26 mouse cellular contexts compared by ENCODE assay signal in the genomic region with DNA sequence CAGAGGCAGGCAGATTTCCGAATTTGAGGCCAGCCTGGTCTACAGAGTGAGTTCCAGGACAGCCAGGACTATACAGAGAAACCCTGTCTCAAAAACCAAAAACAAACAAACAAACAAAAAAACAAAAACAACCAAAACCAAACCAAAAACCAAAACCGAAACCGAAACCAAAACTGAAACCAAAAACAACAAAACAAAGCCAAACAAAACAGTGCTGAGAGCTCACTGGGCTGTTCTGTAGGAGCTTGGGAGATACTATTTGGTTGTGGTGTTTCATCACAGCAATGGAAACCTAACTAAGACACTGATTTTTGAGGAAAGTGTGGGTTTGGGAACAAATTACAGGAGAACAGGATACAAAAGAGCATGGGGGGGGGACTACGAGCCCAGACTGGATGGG. TPM values are rescaled to one million over a fixed set of nuclear protein-coding genes. Genes with fewer than 3 reads are reported as not detected.
DNase-seq lines count a peak whose midpoint lies in the region; ATAC-seq lines count a peak whose summit lies in the region.
"Had no signal": no experiment of that assay in that cellular context is flagged by ENCODE, and none has a peak within 500 bp of the region (broad histone marks: within the 10 kb centered on the region; RNA-seq: fewer than 3 reads in every experiment).

No protein-coding gene starts in this region.

- H3K4me2 ChIP-seq in liver, embryonic 12.5 days, result peak overlapping the region; percentile 14; the same call in 1 of the 2 replicates
- no peak overlapping the region for H3K4me2 ChIP-seq in liver, embryonic 11.5 days
- no peak overlapping the region for H3K4me2 ChIP-seq in midbrain, embryonic 11.5 days
- no peak overlapping the region for H3K4me2 ChIP-seq in midbrain, embryonic 15.5 days
- H3K4me2 ChIP-seq: embryonic facial prominence, embryonic 13.5 days; forebrain, embryonic 13.5 days; heart, embryonic 11.5 days; heart, embryonic 15.5 days; hindbrain, embryonic 13.5 days had no signal

- no peak overlapping the region for H3K4me3 ChIP-seq in liver, embryonic 12.5 days
- no peak overlapping the region for H3K4me3 ChIP-seq in liver, embryonic 11.5 days (ENCODE audit: low read depth, low read length)
- H3K4me3 ChIP-seq in midbrain, embryonic 11.5 days (ENCODE audit: low read depth, low read length), result no peak overlapping the region
- H3K4me3 ChIP-seq in midbrain, embryonic 15.5 days, result no peak overlapping the region
- no peak overlapping the region for H3K4me3 ChIP-seq in forebrain, embryonic 10.5 days
- H3K4me3 ChIP-seq: embryonic facial prominence, embryonic 13.5 days; forebrain, embryonic 13.5 days; heart, adult 2 months; heart, embryonic 15.5 days; hindbrain, embryonic 13.5 days had no signal

- ATAC-seq in liver, embryonic 12.5 days, result no peak
- ATAC-seq in liver, embryonic 11.5 days (replicated peaks; ENCODE audit: low FRiP score), result no peak
- no peak for ATAC-seq in midbrain, embryonic 11.5 days (ENCODE audit: low FRiP score)
- ATAC-seq in midbrain, embryonic 15.5 days (replicated peaks), result no peak
- peak; percentile 47 for ATAC-seq in activated CD4-positive, CD25-positive, alpha-beta regulatory T cell, adult 4 months
- ATAC-seq: forebrain, embryonic 13.5 days; forebrain, postnatal 0 days; hindbrain, postnatal 0 days; Patski had no signal

- no peaks in the 10 kb centered on the region for H3K36me3 ChIP-seq in liver, embryonic 12.5 days
- H3K36me3 ChIP-seq in liver, embryonic 11.5 days (ENCODE audit: control insufficient read depth, insufficient read depth, low read length), result no peaks in the 10 kb centered on the region
- H3K36me3 ChIP-seq in midbrain, embryonic 11.5 days (ENCODE audit: control insufficient read depth, insufficient read depth, low read length), result no peaks in the 10 kb centered on the region
- no peaks in the 10 kb centered on the region for H3K36me3 ChIP-seq in midbrain, embryonic 15.5 days (replicated peaks)
- no peaks in the 10 kb centered on the region for H3K36me3 ChIP-seq in forebrain, embryonic 10.5 days (replicated peaks)
- H3K36me3 ChIP-seq: embryonic facial prominence, embryonic 13.5 days; heart, embryonic 15.5 days; hindbrain, embryonic 13.5 days had no signal

- H3K27me3 ChIP-seq in liver, embryonic 12.5 days (replicated peaks), result no peaks in the 10 kb centered on the region
- no peaks in the 10 kb centered on the region for H3K27me3 ChIP-seq in liver, embryonic 11.5 days (replicated peaks; ENCODE audit: control insufficient read depth, insufficient read depth, low read length)
- no peaks in the 10 kb centered on the region for H3K27me3 ChIP-seq in midbrain, embryonic 11.5 days (ENCODE audit: control insufficient read depth, insufficient read depth, low read length)
- no peaks in the 10 kb centered on the region for H3K27me3 ChIP-seq in midbrain, embryonic 15.5 days (replicated peaks)
- no peaks in the 10 kb centered on the region for H3K27me3 ChIP-seq in forebrain, embryonic 10.5 days (ENCODE audit: poor library complexity, severe bottlenecking)
- H3K27me3 ChIP-seq: embryonic facial prominence, embryonic 13.5 days; forebrain, embryonic 13.5 days; heart, embryonic 15.5 days; hindbrain, embryonic 13.5 days; Patski had no signal

- H3K27ac ChIP-seq in liver, embryonic 12.5 days, result no peak overlapping the region
- H3K27ac ChIP-seq in liver, embryonic 11.5 days (ENCODE audit: low read depth, low read length), result no peak overlapping the region
- no peak overlapping the region for H3K27ac ChIP-seq in midbrain, embryonic 11.5 days (ENCODE audit: low read depth, low read length)
- H3K27ac ChIP-seq in midbrain, embryonic 15.5 days, result no peak overlapping the region
- no peak overlapping the region for H3K27ac ChIP-seq in forebrain, embryonic 10.5 days
- H3K27ac ChIP-seq: embryonic facial prominence, embryonic 13.5 days; forebrain, embryonic 13.5 days; heart, adult 2 months; heart, embryonic 15.5 days; hindbrain, embryonic 13.5 days; hindbrain, postnatal 0 days had no signal

- no peaks in the 10 kb centered on the region for H3K4me1 ChIP-seq in liver, embryonic 12.5 days
- no peaks in the 10 kb centered on the region for H3K4me1 ChIP-seq in liver, embryonic 11.5 days (replicated peaks; ENCODE audit: control insufficient read depth, insufficient read depth, low read length)
- no peaks in the 10 kb centered on the region for H3K4me1 ChIP-seq in midbrain, embryonic 11.5 days (ENCODE audit: control insufficient read depth, insufficient read depth, low read length)
- H3K4me1 ChIP-seq in midbrain, embryonic 15.5 days, result no peaks in the 10 kb centered on the region
- H3K4me1 ChIP-seq in forebrain, embryonic 10.5 days, result no peaks in the 10 kb centered on the region
- H3K4me1 ChIP-seq: embryonic facial prominence, embryonic 13.5 days; forebrain, embryonic 13.5 days; heart, embryonic 15.5 days; hindbrain, embryonic 13.5 days had no signal

- no peak for DNase-seq in liver, embryonic 11.5 days (ENCODE audit: low spot score)
- peak; percentile 77 for DNase-seq in midbrain, embryonic 11.5 days (ENCODE audit: low spot score, missing footprints)
- DNase-seq in forebrain, embryonic 10.5 days (ENCODE audit: extremely low spot score, low spot score), result no peak
- DNase-seq in adrenal gland, postnatal 25 days, result no peak
- no peak for DNase-seq in spleen, adult 18-20 months
- DNase-seq: adrenal gland, adult 8-10 months; B cell, adult 2 months; cerebellum, adult 11 months; cerebellum, adult 9-10 months; cerebellum, postnatal 25 days; forebrain, postnatal 0 days; gastrocnemius, postnatal 14 days; heart, adult 2 months; heart, postnatal 14 days had no signal

- 56% methylated on average over 4 of the region's 4 CpGs for WGBS in liver, embryonic 12.5 days (ENCODE audit: insufficient replicate concordance)
- 83% methylated on average over 4 of the region's 4 CpGs for WGBS in liver, embryonic 11.5 days
- 78% methylated on average over 4 of the region's 4 CpGs for WGBS in midbrain, embryonic 11.5 days
- 81% methylated on average over 4 of the region's 4 CpGs for WGBS in midbrain, embryonic 15.5 days
- WGBS in forebrain, embryonic 10.5 days, result 85% methylated on average over 4 of the region's 4 CpGs

- H3K9ac ChIP-seq in liver, embryonic 12.5 days, result no peak overlapping the region
- H3K9ac ChIP-seq in liver, embryonic 11.5 days (ENCODE audit: low read depth, low read length), result no peak overlapping the region
- no peak overlapping the region for H3K9ac ChIP-seq in midbrain, embryonic 11.5 days (ENCODE audit: low read length)
- H3K9ac ChIP-seq in midbrain, embryonic 15.5 days, result no peak overlapping the region
- H3K9ac ChIP-seq: embryonic facial prominence, embryonic 13.5 days; forebrain, embryonic 13.5 days; forebrain, postnatal 0 days; heart, embryonic 15.5 days; hindbrain, embryonic 13.5 days had no signal

- no peaks in the 10 kb centered on the region for H3K9me3 ChIP-seq in liver, embryonic 12.5 days (replicated peaks)
- no peaks in the 10 kb centered on the region for H3K9me3 ChIP-seq in liver, embryonic 11.5 days (ENCODE audit: control insufficient read depth, low read length)
- no peaks in the 10 kb centered on the region for H3K9me3 ChIP-seq in midbrain, embryonic 11.5 days (ENCODE audit: control insufficient read depth, low read length)
- no peaks in the 10 kb centered on the region for H3K9me3 ChIP-seq in midbrain, embryonic 15.5 days
- no peaks in the 10 kb centered on the region for H3K9me3 ChIP-seq in forebrain, embryonic 10.5 days
- H3K9me3 ChIP-seq: embryonic facial prominence, embryonic 13.5 days; forebrain, embryonic 13.5 days; heart, embryonic 15.5 days; hindbrain, embryonic 13.5 days had no signal

RNA-seq across cellular contexts. Expression of a gene that starts 10.6 kb away (rescaled TPM):
- 0.08 TPM in 1 of 2 replicates, not detected in the other for polyA plus RNA-seq in liver, embryonic 12.5 days (2016; fragmentation: Nextera tagmentation; extraction: Ambion mirVana)
- polyA plus RNA-seq in liver, embryonic 11.5 days (2014; fragmentation: Nextera tagmentation; extraction: Ambion mirVana), result 0.11 and 0.40 TPM in 2 replicates
- polyA plus RNA-seq in midbrain, embryonic 11.5 days (2014; fragmentation: Nextera tagmentation; extraction: Ambion mirVana), result 0.57 and 1.0 TPM in 2 replicates
- polyA plus RNA-seq in midbrain, embryonic 15.5 days (2015; fragmentation: Nextera tagmentation; extraction: Ambion mirVana), result 5.2 and 5.4 TPM in 2 replicates
- polyA plus RNA-seq in activated CD4-positive, CD25-positive, alpha-beta regulatory T cell, adult 4 months (2017; shearing (Covaris generic)), result under 1 TPM; 0.27 to 0.93 TPM
- 0.60 and 1.1 TPM in 2 replicates for polyA plus RNA-seq in forebrain, embryonic 10.5 days (2016; fragmentation: Nextera tagmentation; extraction: Ambion mirVana)
- not detected in 2 replicates for total RNA-seq in adrenal gland, postnatal 25 days (2021)
- total RNA-seq: adrenal gland, adult 8-10 months; adrenal gland, postnatal 4 days; gastrocnemius, adult 18-20 months; gastrocnemius, postnatal 14 days had no signal
- polyA plus RNA-seq: Patski had no signal

RNA-seq across cellular contexts. Expression of a gene that starts 21.9 kb away (rescaled TPM):
- 5.1 and 5.6 TPM in 2 replicates for polyA plus RNA-seq in liver, embryonic 12.5 days (2016; fragmentation: Nextera tagmentation; extraction: Ambion mirVana)
- polyA plus RNA-seq in liver, embryonic 11.5 days (2014; fragmentation: Nextera tagmentation; extraction: Ambion mirVana), result 4.6 and 5.1 TPM in 2 replicates
- 3.0 and 3.1 TPM in 2 replicates for polyA plus RNA-seq in midbrain, embryonic 11.5 days (2014; fragmentation: Nextera tagmentation; extraction: Ambion mirVana)
- 2.4 and 2.6 TPM in 2 replicates for polyA plus RNA-seq in midbrain, embryonic 15.5 days (2015; fragmentation: Nextera tagmentation; extraction: Ambion mirVana)
- 10 to 100 TPM; 82.0 to 88.3 TPM for polyA plus RNA-seq in activated CD4-positive, CD25-positive, alpha-beta regulatory T cell, adult 4 months (2017; shearing (Covaris generic))
- 2.9 and 3.5 TPM in 2 replicates for polyA plus RNA-seq in forebrain, embryonic 10.5 days (2016; fragmentation: Nextera tagmentation; extraction: Ambion mirVana)
- 11.6 and 13.5 TPM in 2 replicates for total RNA-seq in adrenal gland, postnatal 25 days (2021)

Comparison
In these comparisons a context has a peak if more than half of its experiments do, and no peak if none do; other contexts are left out.
1. RNA of a gene that starts 21.9 kb away (polyA plus RNA-seq): 82.0 to 88.3 TPM in activated CD4-positive, CD25-positive, alpha-beta regulatory T cell, adult 4 months; 5.1 to 5.6 TPM in liver, embryonic 12.5 days, 4.6 to 5.1 TPM in liver, embryonic 11.5 days, 2.9 to 3.5 TPM in forebrain, embryonic 10.5 days, 3.0 to 3.1 TPM in midbrain, embryonic 11.5 days and 2.4 to 2.6 TPM in midbrain, embryonic 15.5 days; every median in the first group is over 10 times any median in the second.